Mouse (Mus musculus): ENCODE data around the gene Anxa7.

The Anxa7 gene

DNA sequence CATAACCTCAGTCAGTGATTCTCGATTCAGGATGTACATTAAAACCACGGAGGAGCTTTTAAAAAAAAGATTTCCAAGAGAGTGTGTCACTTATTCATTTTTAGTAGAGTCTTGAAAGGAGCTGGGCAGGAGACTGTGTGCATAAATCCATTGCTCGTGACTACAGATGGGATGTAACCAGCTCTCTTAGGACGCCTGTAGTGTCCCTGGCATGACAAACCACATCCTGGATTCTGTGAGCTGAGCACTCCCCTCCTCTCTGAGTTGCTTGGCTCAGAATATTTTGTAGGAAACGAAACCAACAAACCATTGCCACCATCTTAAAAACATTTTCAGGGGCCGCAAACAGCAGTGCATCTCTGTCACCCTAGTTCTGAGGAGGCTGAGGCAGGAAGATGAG is 43.0 kb downstream of the Anxa7 start:
- DNase-seq (ENCODE audit: extremely low spot score, low spot score) = no peak

DNA sequence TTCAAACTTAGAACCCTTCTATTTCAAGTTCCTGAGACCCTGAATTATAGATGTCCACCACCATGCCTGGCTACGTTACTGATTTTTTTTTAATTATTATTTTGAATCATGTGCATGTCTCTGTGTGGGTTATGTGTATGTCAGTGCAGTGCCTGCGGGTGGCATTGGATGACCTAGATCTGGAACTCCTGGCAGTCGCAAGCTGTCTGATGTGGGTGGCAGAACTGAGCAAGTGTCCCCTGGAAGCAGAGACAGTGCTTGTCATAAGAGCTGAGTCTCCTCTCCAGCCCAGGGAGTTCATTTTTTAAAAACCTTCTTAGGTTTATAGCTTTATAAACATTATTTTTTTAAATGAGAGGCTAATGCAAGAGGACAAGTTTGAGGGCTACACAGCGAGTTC is 47.5 kb downstream of the Anxa7 start:
- no peak for DNase-seq (ENCODE audit: extremely low spot score, low spot score)

DNA sequence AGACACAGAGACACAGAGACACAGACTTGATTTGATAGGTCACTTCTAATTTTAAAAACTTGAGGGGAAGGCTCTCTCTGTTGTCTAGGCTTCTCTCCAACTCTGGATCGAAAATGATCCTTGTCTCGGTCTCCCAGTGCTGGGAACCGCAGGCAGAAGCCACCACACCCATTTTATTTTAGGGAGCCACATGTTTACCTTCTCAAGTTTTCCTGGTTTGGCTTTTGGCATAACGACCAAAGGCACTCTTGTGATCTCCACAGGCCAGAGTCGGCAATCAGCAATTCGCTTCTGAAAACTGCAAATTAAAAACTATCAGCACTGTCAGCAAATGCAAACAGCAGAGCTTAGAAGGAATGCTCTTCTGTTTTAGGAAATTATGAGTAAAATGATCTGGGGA is 48.2 kb downstream of the Anxa7 start:
- DNase-seq (ENCODE audit: extremely low spot score, low spot score) = no peak

DNA sequence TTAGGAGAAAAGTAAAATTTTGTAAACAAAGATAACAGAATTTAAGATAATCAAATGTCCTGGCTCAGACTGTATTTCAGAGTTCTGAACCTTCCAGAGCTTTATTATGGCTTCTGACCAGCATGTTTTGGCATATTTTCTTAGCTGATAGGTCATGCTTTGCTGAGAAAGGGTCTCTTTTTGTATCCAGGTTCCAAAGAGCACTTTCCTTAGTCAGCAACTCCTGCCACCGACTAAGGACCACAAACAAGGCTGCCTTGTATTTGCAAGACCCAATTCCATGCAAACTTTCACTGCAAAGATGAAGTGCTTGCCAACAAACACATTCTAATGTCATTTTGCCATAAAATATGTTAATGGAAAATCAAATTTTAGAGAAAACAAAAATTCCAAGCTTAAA is 50.1 kb downstream of the Anxa7 start:
- no peak for DNase-seq (ENCODE audit: extremely low spot score, low spot score)

DNA sequence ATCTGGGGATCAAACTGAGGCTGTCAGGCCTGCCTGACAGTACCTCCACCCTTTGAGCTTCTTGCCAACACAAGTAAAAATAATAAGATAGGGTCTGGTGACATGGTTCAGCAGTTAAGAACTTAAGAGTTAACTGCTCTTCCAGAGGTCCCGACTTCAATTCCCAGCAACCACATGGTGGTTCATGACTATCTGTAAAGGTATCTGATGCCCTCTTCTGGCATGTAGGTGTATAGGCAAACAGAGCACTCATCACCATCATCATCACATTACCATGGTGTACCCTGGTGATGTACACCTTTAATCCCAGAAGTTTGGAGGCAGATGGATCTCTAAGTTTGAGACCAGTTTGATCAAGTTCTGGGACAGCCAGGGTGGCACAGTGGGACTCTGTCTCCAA is 51.3 kb downstream of the Anxa7 start:
- DNase-seq (ENCODE audit: extremely low spot score, low spot score) = no peak

DNA sequence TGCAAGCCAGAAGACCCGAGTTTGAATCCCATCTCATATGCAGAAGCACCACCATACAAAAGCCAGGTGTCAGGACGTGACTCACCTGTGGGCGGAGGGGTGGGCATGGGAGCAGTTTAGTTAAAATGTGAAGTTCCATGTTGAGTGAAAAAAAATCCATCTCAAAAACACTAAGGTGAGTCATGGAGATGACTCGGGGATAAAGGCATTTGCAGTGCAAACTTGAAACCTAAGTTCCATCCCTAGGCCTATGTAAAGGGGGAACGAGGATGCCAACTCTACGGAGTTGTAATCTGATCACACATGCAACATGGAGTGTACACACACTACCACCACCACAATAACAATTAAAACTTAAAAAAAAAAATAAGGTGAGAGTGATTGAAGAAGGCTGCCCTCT is 56.9 kb downstream of the Anxa7 start:
- DNase-seq (ENCODE audit: extremely low spot score, low spot score) = no peak

DNA sequence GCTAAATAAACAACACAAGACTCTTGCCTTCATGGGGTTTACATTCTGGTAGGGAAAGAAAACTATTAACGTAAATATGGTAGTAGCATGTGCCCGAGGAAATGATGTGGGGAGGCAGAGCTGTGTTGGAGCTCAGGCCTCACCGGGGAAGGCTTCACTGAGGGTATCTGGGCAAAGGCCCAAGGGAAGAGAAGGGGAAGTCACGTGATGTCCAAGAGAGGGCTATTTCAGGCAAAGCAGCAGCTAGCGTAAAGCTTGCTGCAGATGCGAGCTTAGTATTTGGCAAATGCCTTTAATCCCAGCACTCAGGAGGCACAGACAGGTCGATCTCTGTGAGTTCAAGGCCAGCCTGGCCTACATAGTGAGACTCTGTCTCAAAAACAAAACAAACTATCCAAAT is 57.7 kb downstream of the Anxa7 start:
- DNase-seq (ENCODE audit: extremely low spot score, low spot score) = no peak
